12 mouse cellular contexts compared by ENCODE assay signal in the genomic region with DNA sequence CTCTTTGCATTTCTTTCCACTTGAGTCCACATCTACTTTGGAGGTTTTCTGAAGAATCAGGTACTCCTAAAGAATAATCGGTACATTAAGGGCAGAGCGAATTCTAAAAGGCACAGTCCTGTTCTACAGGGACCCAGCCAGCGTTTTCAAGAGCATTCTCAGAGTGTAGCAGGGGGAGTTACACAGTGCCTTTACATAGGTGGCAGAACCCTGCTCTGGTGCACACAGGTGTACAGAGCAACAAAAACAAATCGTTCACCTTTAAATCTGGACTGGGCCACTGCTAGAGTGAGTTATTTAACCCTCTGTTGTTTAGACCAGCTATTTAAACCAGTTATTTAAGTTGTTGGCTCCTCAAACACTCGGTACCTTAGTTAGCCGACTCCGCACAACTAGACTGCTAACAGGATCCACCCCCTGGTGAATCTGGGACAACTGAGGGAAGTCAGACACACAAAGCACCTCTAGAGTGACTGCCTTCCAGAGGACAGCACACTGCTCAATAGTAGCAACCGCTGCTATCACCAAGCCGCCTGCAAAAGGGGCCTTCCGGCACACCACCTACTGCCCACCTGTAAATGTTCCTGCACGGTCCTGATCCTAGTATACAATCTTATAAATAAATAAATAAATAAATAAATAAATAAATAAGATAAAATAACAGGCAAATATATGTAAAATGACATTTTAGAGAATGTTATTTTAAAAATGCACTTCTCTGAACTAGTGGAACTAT. TPM values are rescaled to one million over a fixed set of nuclear protein-coding genes. Genes with fewer than 3 reads are reported as not detected.
DNase-seq lines count a peak whose midpoint lies in the region; ATAC-seq and TF ChIP-seq lines count a peak whose summit lies in the region.
"Had no signal": no experiment of that assay in that cellular context is flagged by ENCODE, and none has a peak within 500 bp of the region (broad histone marks: within the 10 kb centered on the region; RNA-seq: fewer than 3 reads in every experiment).

No protein-coding gene starts in this region.

- 44% methylated on average over 11 of the region's 11 CpGs for WGBS in forebrain, embryonic 10.5 days
- WGBS in hindbrain, embryonic 14.5 days: 53% methylated on average over 11 of the region's 11 CpGs
- 59% methylated on average over 11 of the region's 11 CpGs for whole genome bisulfite sequencing in midbrain, postnatal 0 days
- 66% methylated on average over 11 of the region's 11 CpGs for WGBS in heart, embryonic 10.5 days

- no peak for TF ChIP-seq CTCF in midbrain, postnatal 0 days (IDR thresholded peaks at IDR 0.05)

- H3K9me3 ChIP-seq in forebrain, embryonic 10.5 days: no peaks in the 10 kb centered on the region
- no peaks in the 10 kb centered on the region for H3K9me3 ChIP-seq in hindbrain, embryonic 14.5 days (ENCODE audit: control insufficient read depth, low read length)
- no peaks in the 10 kb centered on the region for H3K9me3 ChIP-seq in midbrain, postnatal 0 days (ENCODE audit: low read length)
- H3K9me3 ChIP-seq in heart, embryonic 10.5 days: no peaks in the 10 kb centered on the region

- peak; percentile 25 to 42 for DNase-seq in cerebellum, postnatal 10 days
- DNase-seq in cerebellum, adult 9-11 months: no peak
- DNase-seq in forebrain, embryonic 10.5 days (ENCODE audit: extremely low spot score, low spot score): no peak
- DNase-seq in hindbrain, embryonic 14.5 days (ENCODE audit: low spot score): no peak
- DNase-seq in midbrain, postnatal 0 days (ENCODE audit: low spot score): no peak
- no peak for DNase-seq in heart, embryonic 10.5 days (ENCODE audit: low spot score)
- no peak for DNase-seq in heart, postnatal 36 days
- DNase-seq in yolk sac, embryonic 10.5 days (ENCODE audit: low spot score): no peak
- DNase-seq: cerebellum, adult 9-10 months; heart, postnatal 4 days; lung, embryonic 14.5 days had no signal

- H3K27ac ChIP-seq in forebrain, embryonic 10.5 days: peak overlapping the region; percentile 72
- no peak overlapping the region for H3K27ac ChIP-seq in hindbrain, embryonic 14.5 days
- no peak overlapping the region for H3K27ac ChIP-seq in midbrain, postnatal 0 days (ENCODE audit: low read depth, low read length)
- H3K27ac ChIP-seq in heart, embryonic 10.5 days: no peak overlapping the region
- H3K27ac ChIP-seq: stomach, postnatal 0 days had no signal

- peaks cover 34% of the 10 kb centered on the region for H3K4me1 ChIP-seq in forebrain, embryonic 10.5 days
- H3K4me1 ChIP-seq in hindbrain, embryonic 14.5 days (replicated peaks; ENCODE audit: control insufficient read depth, insufficient read depth, low read length): peaks cover 14% of the 10 kb centered on the region; the same call in 1 of the 2 replicates
- no peaks in the 10 kb centered on the region for H3K4me1 ChIP-seq in midbrain, postnatal 0 days (ENCODE audit: insufficient read depth, low read length)
- H3K4me1 ChIP-seq in heart, embryonic 10.5 days: no peaks in the 10 kb centered on the region

- H3K4me3 ChIP-seq in forebrain, embryonic 10.5 days: peak overlapping the region; percentile 14; the same call in 1 of the 2 replicates
- no peak overlapping the region for H3K4me3 ChIP-seq in hindbrain, embryonic 14.5 days (replicated peaks; ENCODE audit: low read length)
- H3K4me3 ChIP-seq in midbrain, postnatal 0 days (ENCODE audit: low read depth, low read length): no peak overlapping the region
- no peak overlapping the region for H3K4me3 ChIP-seq in heart, embryonic 10.5 days

- H3K4me2 ChIP-seq in hindbrain, embryonic 14.5 days (replicated peaks): peak overlapping the region; percentile 35
- H3K4me2 ChIP-seq in midbrain, postnatal 0 days (ENCODE audit: low read depth, low read length, poor library complexity, severe bottlenecking): peak overlapping the region; percentile 7; the same call in 1 of the 2 replicates
- H3K4me2 ChIP-seq: lung, embryonic 14.5 days had no signal

- H3K9ac ChIP-seq in hindbrain, embryonic 14.5 days: peak overlapping the region; percentile 1; the same call in 1 of the 2 replicates
- H3K9ac ChIP-seq in midbrain, postnatal 0 days (replicated peaks; ENCODE audit: low read length, poor library complexity, severe bottlenecking): no peak overlapping the region
- H3K9ac ChIP-seq: lung, embryonic 14.5 days had no signal

- intact Hi-C loops in heart, postnatal 36 days (cut with DNase I): no loop called here

- H3K36me3 ChIP-seq in forebrain, embryonic 10.5 days (replicated peaks): no peaks in the 10 kb centered on the region
- no peaks in the 10 kb centered on the region for H3K36me3 ChIP-seq in hindbrain, embryonic 14.5 days (replicated peaks; ENCODE audit: control insufficient read depth, insufficient read depth)
- no peaks in the 10 kb centered on the region for H3K36me3 ChIP-seq in midbrain, postnatal 0 days (ENCODE audit: insufficient read depth, low read length)
- no peaks in the 10 kb centered on the region for H3K36me3 ChIP-seq in heart, embryonic 10.5 days

- ATAC-seq in hindbrain, embryonic 14.5 days (ENCODE audit: low FRiP score): no peak
- no peak for ATAC-seq in midbrain, postnatal 0 days (ENCODE audit: low FRiP score)

- no peaks in the 10 kb centered on the region for H3K27me3 ChIP-seq in forebrain, embryonic 10.5 days (ENCODE audit: poor library complexity, severe bottlenecking)
- H3K27me3 ChIP-seq in hindbrain, embryonic 14.5 days (ENCODE audit: control insufficient read depth, insufficient read depth, low read length): no peaks in the 10 kb centered on the region
- H3K27me3 ChIP-seq in midbrain, postnatal 0 days (ENCODE audit: insufficient read depth, low read length): no peaks in the 10 kb centered on the region
- no peaks in the 10 kb centered on the region for H3K27me3 ChIP-seq in heart, embryonic 10.5 days (ENCODE audit: insufficient read depth, poor library complexity, severe bottlenecking)

RNA-seq across cellular contexts. Expression of a gene that starts 14.9 kb away (rescaled TPM):
- polyA plus RNA-seq in forebrain, embryonic 10.5 days (2016; fragmentation: Nextera tagmentation; extraction: Ambion mirVana): 4.9 and 5.7 TPM in 2 replicates
- polyA plus RNA-seq in hindbrain, embryonic 14.5 days (2014; fragmentation: Nextera tagmentation; extraction: Ambion mirVana): 6.1 and 6.6 TPM in 2 replicates
- total RNA-seq in midbrain, postnatal 0 days (2014; rRNA removed): 5.6 and 11.3 TPM in 2 replicates
- polyA plus RNA-seq in midbrain, postnatal 0 days (2015; fragmentation: Nextera tagmentation; extraction: Ambion mirVana): 10.0 and 10.2 TPM in 2 replicates
- 4.0 and 5.2 TPM in 2 replicates for polyA plus RNA-seq in heart, embryonic 10.5 days (2016; fragmentation: Nextera tagmentation; extraction: Ambion mirVana)
- 1 to 10 TPM; 2.0 to 2.7 TPM for total RNA-seq in heart, postnatal 36 days (2021)

Comparison
In these comparisons a context has a peak if more than half of its experiments do, and no peak if none do; other contexts are left out.
1. DNase-seq: peak in cerebellum, postnatal 10 days (2 of 2); none in cerebellum, adult 9-11 months (single experiment), forebrain, embryonic 10.5 days (single experiment), hindbrain, embryonic 14.5 days (single experiment), midbrain, postnatal 0 days (single experiment), heart, embryonic 10.5 days (single experiment), heart, postnatal 36 days (0 of 2) and yolk sac, embryonic 10.5 days (single experiment).